Mouse (Mus musculus) left cerebral cortex, adult 2 months (tissue): ENCODE results near the gene Golga7b. TPM values are rescaled to one million over a fixed set of nuclear protein-coding genes. Genes with fewer than 3 reads are reported as not detected.

Experiments
- DNase-seq, 2 experiments: peaks; one replicate each; pipeline ENCODE4 v3.0.0; 2021 to 2022; ENCODE audit warnings: low spot score in 2 of 2, mixed read lengths in 1 of 2; ENCODE audit errors: extremely low spot score in 1 of 2
- H3K27ac ChIP-seq: fragments of 200-600 bp; 2 replicates; pipeline ENCODE4 v1.8.1; 2022
- H3K4me3 ChIP-seq: fragments of 200-600 bp; 2 replicates; pipeline ENCODE4 v1.8.1; 2022
- CTCF ChIP-seq: fragments of 200-600 bp; IDR thresholded peaks from 2 replicates; pipeline ENCODE4 v1.8.1; 2022; ENCODE audit warnings: antibody characterized with exemption, mild to moderate bottlenecking, moderate library complexity
- intact Hi-C: fragments of 180-260 bp; cut with DNase I; formaldehyde crosslinking; loops from one replicate; pipeline ENCODE4 v1.15.1; 2025
- total RNA-seq, 2 experiments: library from RNA; stranded (reverse); gene quantifications; 2 replicates each; pipeline ENCODE4 v1.2.3; 2021

The Golga7b gene
- total RNA-seq, 2 experiments from 2014 or later, result 124 TPM

DNA sequence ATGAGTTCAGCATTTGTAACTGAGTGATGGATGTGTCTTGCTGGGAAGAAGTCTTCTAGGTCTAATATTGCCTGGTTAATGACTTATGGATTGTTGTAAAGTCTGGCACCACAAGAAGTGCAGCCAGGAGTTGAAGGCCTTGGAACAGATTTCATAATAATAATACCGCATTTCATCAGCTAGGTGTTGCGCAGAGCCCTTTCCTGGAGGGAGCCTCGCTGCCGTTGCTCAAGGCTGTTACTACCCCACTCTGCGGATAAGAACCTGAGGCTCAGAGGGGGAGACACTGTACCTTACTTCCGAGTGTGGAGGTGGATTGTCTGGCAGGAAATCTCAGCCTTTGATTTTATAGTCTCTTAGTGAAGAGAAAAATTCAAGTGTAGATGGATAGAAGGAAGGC lies 29.9 kb downstream of the Golga7b start:
- DNase-seq, result no peak
- Histone ChIP-seq H3K4me3 (no peak overlapping the region), H3K27ac (no peak overlapping the region)
- intact Hi-C loops, result no loop called here
- no peak for TF ChIP-seq CTCF

DNA sequence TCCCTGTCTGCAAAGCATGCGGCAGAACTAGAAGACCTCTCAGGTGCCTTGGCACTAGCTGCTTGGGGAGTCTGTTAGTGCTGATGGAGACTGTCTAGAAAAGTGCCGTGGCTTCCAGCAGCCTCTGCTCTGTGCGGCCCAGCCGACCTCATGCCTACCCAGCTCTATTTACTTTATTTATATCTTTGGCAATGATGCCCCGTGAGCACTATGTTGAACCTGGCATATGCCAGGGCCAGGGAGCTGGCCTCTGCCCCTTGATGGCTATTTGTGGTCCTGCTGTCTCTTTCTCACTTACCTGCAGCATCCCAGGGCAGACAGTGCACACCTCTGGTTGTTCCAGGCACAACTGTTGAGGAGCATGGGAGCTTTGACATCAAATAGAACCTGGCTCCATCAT lies 31.1 kb downstream of the Golga7b start:
- intact Hi-C loops, result no loop called here
- H3K4me3 ChIP-seq, result no peak overlapping the region
- no peak overlapping the region for H3K27ac ChIP-seq
- TF ChIP-seq CTCF, result no peak
- DNase-seq, result no peak

DNA sequence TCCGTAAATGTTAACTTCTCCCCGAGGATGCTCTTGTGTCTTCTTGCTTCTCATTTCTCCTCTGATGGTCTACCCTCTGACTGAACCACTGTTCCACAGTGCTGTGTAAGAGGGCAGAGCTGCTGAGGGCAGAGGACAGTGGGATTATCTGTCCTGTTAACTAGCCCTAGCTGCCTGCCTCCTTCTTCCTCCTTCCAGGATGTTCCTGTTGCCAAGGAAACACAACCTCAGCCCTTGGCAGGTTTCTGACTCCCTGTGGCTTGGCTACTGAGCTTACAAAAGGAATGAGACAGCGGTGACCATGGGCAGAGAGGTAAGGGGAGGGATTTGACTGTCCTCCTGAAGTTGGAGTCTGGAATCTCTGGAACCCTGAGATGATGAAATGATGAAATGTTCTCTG lies 32.2 kb downstream of the Golga7b start:
- intact Hi-C loops, result no loop called here
- no peak for DNase-seq
- Histone ChIP-seq H3K27ac (no peak overlapping the region), H3K4me3 (no peak overlapping the region)
- no peak for TF ChIP-seq CTCF

DNA sequence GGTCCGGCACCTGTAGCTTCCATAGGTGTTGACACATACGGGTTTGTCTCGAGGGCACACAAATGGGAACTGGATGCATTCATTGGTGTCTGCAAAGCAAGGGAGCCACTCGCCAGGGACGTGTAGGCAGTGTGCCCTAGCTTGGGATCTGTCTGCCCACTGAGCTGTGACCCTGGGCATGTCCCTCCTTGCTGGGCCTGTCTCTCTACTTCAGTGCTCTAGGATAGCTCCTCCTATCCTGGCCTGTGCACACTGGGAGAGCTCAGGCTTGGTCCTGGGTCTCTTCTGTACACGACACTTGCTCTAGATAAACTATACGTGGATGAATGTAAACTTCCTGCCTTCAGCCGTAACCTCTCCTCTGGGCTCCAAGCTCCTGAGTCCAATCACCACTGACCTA lies 36.8 kb downstream of the Golga7b start:
- no peak for DNase-seq
- no peak overlapping the region for H3K4me3 ChIP-seq
- intact Hi-C loops, result no loop called here
- no peak for TF ChIP-seq CTCF
- H3K27ac ChIP-seq, result no peak overlapping the region

DNA sequence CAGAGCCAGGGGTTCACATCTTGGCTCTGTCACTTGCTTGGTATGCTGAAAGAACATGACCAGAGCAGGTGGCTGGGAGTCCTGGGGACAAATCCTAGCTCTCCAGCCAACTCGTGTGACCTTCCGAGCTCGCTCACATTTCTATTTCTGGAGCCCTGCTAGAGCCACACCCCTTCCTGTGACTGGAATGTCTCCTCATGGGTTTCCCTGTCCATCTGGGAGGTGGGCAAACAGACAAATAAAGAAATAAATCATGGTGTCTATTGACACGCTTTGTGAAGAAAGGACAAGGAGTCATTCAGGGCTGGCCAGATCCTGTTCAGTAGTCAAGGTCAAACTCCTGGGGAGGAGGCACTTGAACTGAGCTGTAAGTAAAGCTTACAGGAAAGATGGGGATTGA lies 41.0 kb downstream of the Golga7b start:
- no peak overlapping the region for H3K27ac ChIP-seq
- DNase-seq, result no peak
- H3K4me3 ChIP-seq, result no peak overlapping the region
- intact Hi-C loops, result no loop called here
- TF ChIP-seq CTCF, result no peak

GRCm38 (mm10) chr19:42290954-42291661 lies 43.7 kb downstream of the Golga7b start:
- TF ChIP-seq CTCF, result no peak
- DNase-seq, result no peak
- Histone ChIP-seq H3K27ac (peak overlapping the region; percentile 73), H3K4me3 (no peak overlapping the region)
- intact Hi-C loops, result loop anchor here (2.0 kb wide), 1 partner anchor 34 kb away; no protein-coding TSS in a partner anchor

GRCm38 (mm10) chr19:42292106-42292505 lies 44.7 kb downstream of the Golga7b start:
- Histone ChIP-seq H3K27ac (peak overlapping the region; percentile 71; the same call in 1 of the 2 replicates), H3K4me3 (no peak overlapping the region)
- TF ChIP-seq CTCF, result no peak
- no peak for DNase-seq
- intact Hi-C loops, result no loop called here

GRCm38 (mm10) chr19:42293216-42293615 lies 45.8 kb downstream of the Golga7b start:
- DNase-seq, result no peak
- intact Hi-C loops, result no loop called here

DNA sequence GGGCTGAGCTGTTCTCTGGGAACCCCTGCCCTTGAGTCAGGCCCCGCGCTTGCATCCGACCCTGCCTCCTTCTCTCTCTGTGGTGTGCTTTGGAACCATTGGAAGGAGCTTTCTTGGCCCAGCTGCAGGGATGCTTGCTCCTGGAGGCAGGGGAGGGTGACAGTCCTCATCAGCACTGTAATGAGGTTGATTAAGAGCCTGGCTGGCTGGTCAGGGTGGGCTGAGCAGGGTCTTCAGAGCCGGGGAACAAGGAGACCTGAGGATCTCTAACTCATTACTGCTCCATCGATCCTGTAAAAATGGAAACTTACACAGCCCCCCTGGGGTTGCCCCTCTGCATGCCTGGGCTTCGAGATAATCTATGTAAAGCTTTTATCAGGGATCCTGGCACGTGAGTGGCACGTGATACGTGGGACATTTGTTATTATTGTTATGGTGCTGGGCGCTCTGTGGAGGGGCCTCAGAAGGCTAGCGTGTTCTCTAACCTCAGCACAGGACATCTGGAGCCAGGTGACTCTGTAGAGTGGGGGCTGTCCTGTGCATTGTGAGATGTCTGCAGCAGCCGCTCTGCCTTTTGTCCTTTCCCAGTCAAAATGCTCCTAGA lies 55.9 kb downstream of the Golga7b start:
- H3K27ac ChIP-seq, result no peak overlapping the region
- no peak for DNase-seq
- TF ChIP-seq CTCF, result no peak
- H3K4me3 ChIP-seq, result no peak overlapping the region
- intact Hi-C loops, result no loop called here

More at GRCm38 (mm10) chr19:42293216-42293615, 45.8 kb downstream of the Golga7b start:
- no peak overlapping the region for H3K4me3 ChIP-seq
- no peak for TF ChIP-seq CTCF
- 0 out of 2 replicates have a peak overlapping the region, but pooled peaks have one; percentile 13 for H3K27ac ChIP-seq

DNA sequence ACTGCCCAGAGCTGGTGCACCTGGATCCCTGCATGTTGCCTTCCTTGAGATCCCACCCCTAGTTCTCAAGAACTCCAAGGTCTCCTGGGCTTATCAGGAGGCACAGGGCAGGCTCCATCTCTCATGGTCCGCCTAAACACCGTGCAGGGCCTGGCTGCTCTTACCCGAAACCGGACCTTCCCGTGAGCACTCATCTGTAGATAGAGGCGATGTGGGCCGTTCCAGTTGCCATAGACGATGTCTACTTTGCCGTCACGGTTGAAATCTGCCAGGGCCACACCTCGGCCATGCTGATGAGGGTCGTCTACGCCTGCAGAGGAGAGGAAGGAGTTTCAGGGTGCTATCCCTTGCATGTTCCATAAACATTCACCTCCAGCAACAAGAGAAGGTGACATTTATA lies 57.1 kb downstream of the Golga7b start:
- no peak overlapping the region for H3K27ac ChIP-seq
- no peak overlapping the region for H3K4me3 ChIP-seq
- no peak for TF ChIP-seq CTCF
- DNase-seq, result no peak
- intact Hi-C loops, result no loop called here

DNA sequence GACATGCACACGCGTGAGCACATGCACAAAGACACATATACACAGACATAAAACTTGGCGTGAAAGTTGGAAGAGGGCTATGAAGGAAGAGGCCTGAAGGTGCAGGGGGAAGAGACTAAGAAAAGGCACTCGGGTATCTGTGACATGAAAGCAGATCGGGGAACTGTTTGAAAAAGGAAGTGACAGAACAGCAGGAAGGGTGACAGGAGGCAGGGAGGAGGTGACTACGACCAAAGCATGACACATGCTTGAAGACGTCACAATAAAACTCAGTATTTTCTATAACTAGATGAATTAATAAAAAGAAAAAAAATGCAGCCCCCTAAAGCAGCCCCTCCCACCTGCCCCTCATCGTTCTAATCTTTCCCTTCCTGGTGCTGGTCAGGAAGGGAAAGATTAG lies 58.4 kb downstream of the Golga7b start:
- DNase-seq, result no peak
- intact Hi-C loops, result no loop called here
- no peak overlapping the region for H3K27ac ChIP-seq
- no peak for TF ChIP-seq CTCF
- no peak overlapping the region for H3K4me3 ChIP-seq

GRCm38 (mm10) chr19:42306202-42306601 lies 58.8 kb downstream of the Golga7b start:
- H3K4me3 ChIP-seq, result no peak overlapping the region
- intact Hi-C loops, result no loop called here
- no peak for DNase-seq
- H3K27ac ChIP-seq, result no peak overlapping the region
- no peak for TF ChIP-seq CTCF

DNA sequence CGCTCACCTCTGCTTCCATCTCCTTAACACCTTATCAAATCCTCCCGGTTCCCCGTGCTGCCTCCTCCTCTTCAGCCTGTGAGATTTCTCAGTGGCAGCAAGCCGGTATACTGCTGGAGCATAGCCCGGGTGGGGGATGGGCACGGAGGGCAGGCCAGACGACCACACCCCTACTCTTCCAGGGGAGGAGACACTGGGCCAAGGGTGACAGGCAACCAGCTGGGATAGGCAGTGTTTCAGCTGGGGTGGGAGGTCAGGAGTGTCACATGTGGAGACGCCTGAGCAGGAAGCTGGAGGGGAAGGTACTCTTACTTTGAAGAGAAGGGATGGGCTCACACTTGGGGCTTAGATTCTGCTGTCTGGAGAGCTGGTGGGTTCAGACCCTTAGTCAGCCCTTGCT lies 59.6 kb downstream of the Golga7b start:
- DNase-seq, result no peak
- intact Hi-C loops, result no loop called here
- Histone ChIP-seq H3K27ac (no peak overlapping the region), H3K4me3 (no peak overlapping the region)
- no peak for TF ChIP-seq CTCF
